Mouse (Mus musculus) gastrocnemius, postnatal 36 days (tissue): ENCODE results near the gene Rpl36a-ps1. TPM values are rescaled to one million over a fixed set of nuclear protein-coding genes. Genes with fewer than 3 reads are reported as not detected.

Experiments
- DNase-seq, 2 experiments: peaks; one replicate each; pipeline ENCODE4 v3.0.0; 2022
- intact Hi-C: fragments of 180-260 bp; cut with DNase I; formaldehyde crosslinking; loops from one replicate; pipeline ENCODE4 v1.15.1; 2025
- total RNA-seq, 2 experiments: library from RNA; stranded (reverse); gene quantifications; 2 replicates each; pipeline ENCODE4 v1.2.3; 2021

The Rpl36a-ps1 gene
- total RNA-seq, 2 experiments from 2014 or later: 1.3 TPM; not detected in 1

DNA sequence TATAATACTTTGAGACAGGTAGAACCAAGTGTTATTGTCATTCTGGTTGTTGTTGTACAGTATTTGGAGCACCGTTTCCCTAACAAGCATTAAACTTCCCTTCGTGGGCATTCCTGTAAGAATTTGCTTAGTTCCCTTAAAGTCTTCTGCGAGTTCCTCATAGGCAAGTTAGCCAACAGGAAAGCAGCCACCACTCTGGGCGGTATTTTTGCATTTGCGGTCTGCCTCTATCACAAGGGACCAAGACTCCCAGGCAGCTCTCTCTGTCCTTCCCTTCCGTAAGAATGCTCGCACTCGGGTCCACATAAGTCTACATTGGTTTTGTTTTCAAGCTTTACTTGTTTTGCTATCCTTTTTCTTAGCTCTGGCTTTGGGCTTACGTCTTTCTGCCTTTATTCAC, 37.3 kb downstream of the Rpl36a-ps1 start:
- DNase-seq: no peak
- intact Hi-C loops: no loop called here

DNA sequence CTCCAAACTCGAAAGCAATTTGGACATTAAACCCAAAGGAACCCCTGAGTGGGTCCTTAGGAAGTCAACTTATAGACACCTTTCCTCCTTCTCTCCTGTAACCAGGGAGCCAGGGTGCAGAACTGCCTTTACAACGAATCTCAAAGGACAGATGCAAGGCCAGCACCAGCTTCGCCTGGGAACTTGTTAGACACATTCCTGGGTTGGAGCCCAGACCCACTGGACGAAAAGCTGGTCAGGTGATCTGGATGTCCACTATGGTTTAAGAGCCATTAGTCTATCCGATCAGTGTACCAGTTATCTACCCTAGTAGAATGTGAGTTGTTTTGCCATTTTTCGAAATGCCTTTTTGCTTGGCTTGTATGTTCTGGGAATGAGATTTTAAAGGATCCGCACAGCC, 41.7 kb downstream of the Rpl36a-ps1 start:
- intact Hi-C loops: no loop called here
- no peak for DNase-seq

DNA sequence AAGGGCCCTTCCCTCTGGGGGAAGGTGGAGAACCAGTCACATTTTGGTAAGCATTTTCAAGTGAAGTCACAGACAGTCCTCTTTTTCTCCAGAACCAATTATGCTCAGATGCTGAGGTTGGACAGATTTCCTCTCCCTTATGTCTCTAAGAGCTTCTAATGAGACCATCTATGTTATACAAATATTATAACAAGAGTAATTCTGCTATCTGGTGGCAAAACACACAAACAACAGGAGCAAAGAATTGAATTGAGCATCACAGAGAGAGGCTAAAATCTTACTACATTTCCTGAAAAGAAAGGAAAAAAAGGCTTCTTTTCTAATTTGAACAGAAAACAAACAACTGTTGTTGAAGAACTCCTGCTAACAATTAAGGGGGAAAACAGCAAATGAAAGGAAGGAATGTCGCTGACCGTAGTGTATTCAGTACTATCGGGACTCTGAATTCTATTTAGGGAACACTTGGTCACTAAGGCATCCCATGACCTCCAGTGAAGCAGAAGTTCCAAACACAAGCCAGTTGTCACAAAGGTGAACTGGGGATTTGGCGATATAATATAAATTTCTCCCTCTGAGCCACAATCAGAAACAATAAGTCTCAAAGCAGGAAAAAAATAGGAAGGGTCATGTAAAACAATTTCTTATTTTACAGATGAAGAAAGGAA, 42.4 kb downstream of the Rpl36a-ps1 start:
- DNase-seq: no peak
- intact Hi-C loops: no loop called here

Other genes starting within 250 kb of the Rpl36a-ps1 start
- gene Mzt1, start 51.8 kb upstream of the Rpl36a-ps1 start, total RNA-seq: 10 to 100 TPM; 26.9 to 30.5 TPM
- gene Bora, start 51.9 kb upstream of the Rpl36a-ps1 start, total RNA-seq: under 1 TPM; 0.71 to 0.94 TPM
- gene Pibf1, start 105.1 kb upstream of the Rpl36a-ps1 start, total RNA-seq: 1 to 10 TPM; 4.9 to 7.5 TPM
- gene Dis3, start 105.5 kb upstream of the Rpl36a-ps1 start, total RNA-seq: 10 to 100 TPM in 1 of 2 experiments, 1 to 10 TPM in 1; 8.1 to 12.0 TPM